ENCODE assay signal across 8 mouse cellular contexts in genomic region chr8:89272381-89272815, GRCm38 (mm10).
DNase-seq lines count a peak whose midpoint lies in the region; ATAC-seq and TF ChIP-seq lines count a peak whose summit lies in the region.

No protein-coding gene starts in this region.

- TF ChIP-seq CTCF in hindbrain, postnatal 0 days (IDR thresholded peaks at IDR 0.05; ENCODE audit: low read depth) = no peak

- peak; percentile 7 for DNase-seq in thymus, postnatal 4 days
- DNase-seq in thymus, postnatal 14 days = no peak
- DNase-seq in hindbrain, postnatal 0 days (ENCODE audit: low spot score) = peak; percentile 34
- DNase-seq in urinary bladder, adult 18-20 months (ENCODE audit: low spot score in 2 of 2) = no peak
- no peak for DNase-seq in cerebellum, adult 9-11 months

- H3K4me1 ChIP-seq in forebrain, embryonic 12.5 days = peaks cover 32% of the 10 kb centered on the region
- no peaks in the 10 kb centered on the region for H3K4me1 ChIP-seq in hindbrain, postnatal 0 days (ENCODE audit: insufficient read depth, low read length)
- H3K4me1 ChIP-seq in limb, embryonic 13.5 days = peaks cover 12% of the 10 kb centered on the region
- peaks cover 8% of the 10 kb centered on the region; the same call in 1 of the 2 replicates for H3K4me1 ChIP-seq in midbrain, embryonic 16.5 days (ENCODE audit: control insufficient read depth, insufficient read depth, low read length)

- no peaks in the 10 kb centered on the region for H3K36me3 ChIP-seq in forebrain, embryonic 12.5 days (replicated peaks)
- no peaks in the 10 kb centered on the region for H3K36me3 ChIP-seq in hindbrain, postnatal 0 days (ENCODE audit: insufficient read depth, low read length)
- no peaks in the 10 kb centered on the region for H3K36me3 ChIP-seq in limb, embryonic 13.5 days
- no peaks in the 10 kb centered on the region for H3K36me3 ChIP-seq in midbrain, embryonic 16.5 days (ENCODE audit: control insufficient read depth, insufficient read depth, low read length)

- H3K27me3 ChIP-seq in forebrain, embryonic 12.5 days = peaks cover 5% of the 10 kb centered on the region; the same call in 1 of the 2 replicates
- H3K27me3 ChIP-seq in hindbrain, postnatal 0 days (ENCODE audit: insufficient read depth, low read length) = 0 out of 2 replicates have a peak, but pooled peaks cover 5% of the 10 kb centered on the region
- peaks cover 37% of the 10 kb centered on the region for H3K27me3 ChIP-seq in limb, embryonic 13.5 days
- H3K27me3 ChIP-seq in midbrain, embryonic 16.5 days (ENCODE audit: control insufficient read depth, insufficient read depth, low read depth, low read length) = no peaks in the 10 kb centered on the region

- peak overlapping the region; percentile 40 for H3K9ac ChIP-seq in forebrain, embryonic 12.5 days
- H3K9ac ChIP-seq in hindbrain, postnatal 0 days (replicated peaks; ENCODE audit: low read length) = 0 out of 2 replicates have a peak overlapping the region, but pooled peaks have one; percentile 33
- peak overlapping the region; percentile 46 for H3K9ac ChIP-seq in limb, embryonic 13.5 days
- peak overlapping the region; percentile 21; the same call in 1 of the 2 replicates for H3K9ac ChIP-seq in midbrain, embryonic 16.5 days (ENCODE audit: low read depth, low read length)

- WGBS in forebrain, embryonic 12.5 days = 2% methylated on average over 28 of the region's 28 CpGs
- WGBS in hindbrain, postnatal 0 days = under 1% methylated on average over 28 of the region's 28 CpGs
- 2% methylated on average over 28 of the region's 28 CpGs for WGBS in limb, embryonic 13.5 days
- WGBS in midbrain, embryonic 16.5 days = under 1% methylated on average over 28 of the region's 28 CpGs

- ATAC-seq in forebrain, embryonic 12.5 days (ENCODE audit: low FRiP score) = peak; percentile 40
- ATAC-seq in hindbrain, postnatal 0 days = no peak
- no peak for ATAC-seq in limb, embryonic 13.5 days (ENCODE audit: low FRiP score, low read depth)
- 0 out of 2 replicates have a peak, but pooled peaks have one; percentile 36 for ATAC-seq in midbrain, embryonic 16.5 days

- H3K9me3 ChIP-seq in forebrain, embryonic 12.5 days = no peaks in the 10 kb centered on the region
- no peaks in the 10 kb centered on the region; the same call in 1 of the 2 replicates for H3K9me3 ChIP-seq in hindbrain, postnatal 0 days (ENCODE audit: low read length)
- H3K9me3 ChIP-seq in limb, embryonic 13.5 days = no peaks in the 10 kb centered on the region
- no peaks in the 10 kb centered on the region for H3K9me3 ChIP-seq in midbrain, embryonic 16.5 days (replicated peaks; ENCODE audit: control insufficient read depth, low read length, poor library complexity, severe bottlenecking)

- H3K27ac ChIP-seq in forebrain, embryonic 12.5 days = peak overlapping the region; percentile 91
- no peak overlapping the region for H3K27ac ChIP-seq in hindbrain, postnatal 0 days
- no peak overlapping the region for H3K27ac ChIP-seq in limb, embryonic 13.5 days
- H3K27ac ChIP-seq in midbrain, embryonic 16.5 days (ENCODE audit: low read length) = no peak overlapping the region

- peak overlapping the region; percentile 62 for H3K4me2 ChIP-seq in forebrain, embryonic 12.5 days
- H3K4me2 ChIP-seq in hindbrain, postnatal 0 days (ENCODE audit: low read depth, low read length) = peak overlapping the region; percentile 64
- H3K4me2 ChIP-seq in limb, embryonic 13.5 days (replicated peaks) = peak overlapping the region; percentile 70
- peak overlapping the region; percentile 58 for H3K4me2 ChIP-seq in midbrain, embryonic 16.5 days (ENCODE audit: low read length)

- peak overlapping the region; percentile 31 for H3K4me3 ChIP-seq in forebrain, embryonic 12.5 days (replicated peaks)
- peak overlapping the region; percentile 32 for H3K4me3 ChIP-seq in hindbrain, postnatal 0 days (ENCODE audit: low read length)
- peak overlapping the region; percentile 41 for H3K4me3 ChIP-seq in limb, embryonic 13.5 days
- H3K4me3 ChIP-seq in midbrain, embryonic 16.5 days (ENCODE audit: low read depth, low read length) = peak overlapping the region; percentile 29

Comparison
In these comparisons a context has a peak if more than half of its experiments do, and no peak if none do; other contexts are left out.
1. DNase-seq: peak in thymus, postnatal 4 days (single experiment) and hindbrain, postnatal 0 days (single experiment); none in thymus, postnatal 14 days (single experiment), urinary bladder, adult 18-20 months (0 of 2) and cerebellum, adult 9-11 months (single experiment).
2. ATAC-seq: peak in forebrain, embryonic 12.5 days (single experiment) and midbrain, embryonic 16.5 days (single experiment); none in hindbrain, postnatal 0 days (single experiment) and limb, embryonic 13.5 days (single experiment).
3. Peak in every context shown above with its lines, with median percentiles within 50 percentile points of each other: H3K4me2 ChIP-seq, H3K4me3 ChIP-seq and H3K9ac ChIP-seq.